Mouse (Mus musculus): ENCODE results near the gene Cyp2c55.

- TF ChIP-seq USF1 (IDR thresholded peaks at IDR 0.05; ENCODE audit: low read depth), result no peak
- TF ChIP-seq CEBPB (IDR thresholded peaks at IDR 0.05; ENCODE audit: low read depth), result no peak
Measured at GRCm38 (mm10) chr19:38976269-38976668, 30.6 kb upstream of the Cyp2c55 start.

Data from C2C12 (cell line).